In genomic region chr5:148588142-148588650, GRCm38 (mm10) we compare ENCODE assay signal across 27 mouse cellular contexts. TPM values are rescaled to one million over a fixed set of nuclear protein-coding genes. Genes with fewer than 3 reads are reported as not detected.
DNase-seq lines count a peak whose midpoint lies in the region; ATAC-seq and TF ChIP-seq lines count a peak whose summit lies in the region.
"Had no signal": no experiment of that assay in that cellular context is flagged by ENCODE, and none has a peak within 500 bp of the region (broad histone marks: within the 10 kb centered on the region; RNA-seq: fewer than 3 reads in every experiment).

No protein-coding gene starts in this region.

- ATAC-seq in forebrain, postnatal 0 days: no peak
- ATAC-seq in midbrain, embryonic 15.5 days (replicated peaks): no peak
- peak; percentile 63; the same call in 1 of the 2 replicates for ATAC-seq in midbrain, embryonic 13.5 days
- ATAC-seq: intestine, postnatal 0 days; liver, embryonic 12.5 days; liver, postnatal 0 days; Patski had no signal

- H3K9me3 ChIP-seq in forebrain, embryonic 10.5 days: peaks cover 7% of the 10 kb centered on the region; the same call in 1 of the 2 replicates
- H3K9me3 ChIP-seq in forebrain, postnatal 0 days (ENCODE audit: low read length): no peaks in the 10 kb centered on the region
- peaks cover 7% of the 10 kb centered on the region; the same call in 1 of the 2 replicates for H3K9me3 ChIP-seq in midbrain, embryonic 10.5 days (replicated peaks)
- H3K9me3 ChIP-seq in midbrain, embryonic 15.5 days: no peaks in the 10 kb centered on the region
- H3K9me3 ChIP-seq in midbrain, embryonic 13.5 days: no peaks in the 10 kb centered on the region
- H3K9me3 ChIP-seq: embryonic facial prominence, embryonic 12.5 days; liver, embryonic 12.5 days had no signal

- 31% methylated on average over 6 of the region's 6 CpGs for WGBS in forebrain, embryonic 10.5 days
- 21% methylated on average over 6 of the region's 6 CpGs for WGBS in forebrain, postnatal 0 days
- 51% methylated on average over 6 of the region's 6 CpGs for WGBS in midbrain, embryonic 10.5 days
- 25% methylated on average over 6 of the region's 6 CpGs for WGBS in midbrain, embryonic 15.5 days
- WGBS in midbrain, embryonic 13.5 days: 16% methylated on average over 6 of the region's 6 CpGs

- peaks cover 48% of the 10 kb centered on the region for H3K4me1 ChIP-seq in forebrain, embryonic 10.5 days
- no peaks in the 10 kb centered on the region for H3K4me1 ChIP-seq in forebrain, postnatal 0 days (ENCODE audit: insufficient read depth)
- H3K4me1 ChIP-seq in midbrain, embryonic 10.5 days: peaks cover 47% of the 10 kb centered on the region
- H3K4me1 ChIP-seq in midbrain, embryonic 15.5 days: peaks cover 4% of the 10 kb centered on the region
- H3K4me1 ChIP-seq in midbrain, embryonic 13.5 days (replicated peaks): peaks cover 15% of the 10 kb centered on the region
- H3K4me1 ChIP-seq: heart, embryonic 12.5 days; liver, embryonic 12.5 days had no signal

- H3K36me3 ChIP-seq in forebrain, embryonic 10.5 days (replicated peaks): no peaks in the 10 kb centered on the region
- no peaks in the 10 kb centered on the region for H3K36me3 ChIP-seq in forebrain, postnatal 0 days (ENCODE audit: insufficient read depth)
- H3K36me3 ChIP-seq in midbrain, embryonic 10.5 days: no peaks in the 10 kb centered on the region
- H3K36me3 ChIP-seq in midbrain, embryonic 15.5 days (replicated peaks): no peaks in the 10 kb centered on the region
- H3K36me3 ChIP-seq in midbrain, embryonic 13.5 days: no peaks in the 10 kb centered on the region
- H3K36me3 ChIP-seq: embryonic facial prominence, embryonic 12.5 days; heart, embryonic 12.5 days; liver, embryonic 12.5 days; neural tube, embryonic 12.5 days had no signal

- no peak overlapping the region for H3K4me2 ChIP-seq in forebrain, postnatal 0 days (ENCODE audit: low read depth)
- no peak overlapping the region for H3K4me2 ChIP-seq in midbrain, embryonic 15.5 days
- H3K4me2 ChIP-seq in midbrain, embryonic 13.5 days (replicated peaks): no peak overlapping the region
- H3K4me2 ChIP-seq: embryonic facial prominence, embryonic 12.5 days; heart, embryonic 12.5 days; liver, embryonic 12.5 days; neural tube, embryonic 12.5 days had no signal

- TF ChIP-seq CTCF in forebrain, postnatal 0 days (IDR thresholded peaks at IDR 0.05; ENCODE audit: low read depth): no peak

- H3K27ac ChIP-seq in forebrain, embryonic 10.5 days: peak overlapping the region; percentile 53
- H3K27ac ChIP-seq in forebrain, postnatal 0 days (ENCODE audit: low read depth, low read length): no peak overlapping the region
- H3K27ac ChIP-seq in midbrain, embryonic 10.5 days (replicated peaks): peak overlapping the region; percentile 42; the same call in 1 of the 2 replicates
- no peak overlapping the region for H3K27ac ChIP-seq in midbrain, embryonic 15.5 days
- H3K27ac ChIP-seq in midbrain, embryonic 13.5 days: no peak overlapping the region
- H3K27ac ChIP-seq: embryonic facial prominence, embryonic 12.5 days; heart, adult 2 months; liver, embryonic 12.5 days; neural tube, embryonic 12.5 days had no signal

- no peak overlapping the region for H3K9ac ChIP-seq in forebrain, postnatal 0 days
- no peak overlapping the region for H3K9ac ChIP-seq in midbrain, embryonic 15.5 days
- H3K9ac ChIP-seq in midbrain, embryonic 13.5 days (replicated peaks): no peak overlapping the region
- H3K9ac ChIP-seq: embryonic facial prominence, embryonic 12.5 days; heart, embryonic 12.5 days; liver, embryonic 12.5 days; liver, postnatal 0 days; neural tube, embryonic 12.5 days had no signal

- DNase-seq in forebrain, embryonic 10.5 days (ENCODE audit: extremely low spot score, low spot score): no peak
- no peak for DNase-seq in forebrain, postnatal 0 days
- no peak for DNase-seq in midbrain, embryonic 10.5 days (ENCODE audit: low spot score)
- peak; percentile 53 for DNase-seq in embryo, embryonic 10.5 days (ENCODE audit: low spot score)
- DNase-seq in right cerebral cortex, postnatal 4 days: no peak
- DNase-seq in lung, postnatal 36 days: no peak
- DNase-seq: adrenal gland, postnatal 10 days; cerebellum, adult 11 months; cerebellum, adult 9-10 months; cerebellum, postnatal 36 days; heart, adult 2 months; heart, postnatal 4 days; kidney, adult 9 months; kidney, postnatal 10 days; layer of hippocampus, postnatal 36 days; left cerebral cortex, postnatal 4 days; liver, postnatal 0 days; thymus, postnatal 14 days had no signal

- no peaks in the 10 kb centered on the region for H3K27me3 ChIP-seq in forebrain, embryonic 10.5 days (ENCODE audit: poor library complexity, severe bottlenecking)
- no peaks in the 10 kb centered on the region for H3K27me3 ChIP-seq in forebrain, postnatal 0 days (ENCODE audit: insufficient read depth, low read length)
- H3K27me3 ChIP-seq in midbrain, embryonic 10.5 days (ENCODE audit: low read depth, poor library complexity, severe bottlenecking): no peaks in the 10 kb centered on the region
- no peaks in the 10 kb centered on the region for H3K27me3 ChIP-seq in midbrain, embryonic 15.5 days (replicated peaks)
- 0 out of 2 replicates have a peak, but pooled peaks cover 4% of the 10 kb centered on the region for H3K27me3 ChIP-seq in midbrain, embryonic 13.5 days
- H3K27me3 ChIP-seq: embryonic facial prominence, embryonic 12.5 days; neural tube, embryonic 12.5 days; Patski had no signal

- no peak overlapping the region for H3K4me3 ChIP-seq in forebrain, embryonic 10.5 days
- H3K4me3 ChIP-seq in forebrain, postnatal 0 days (ENCODE audit: low read depth, low read length): no peak overlapping the region
- H3K4me3 ChIP-seq in midbrain, embryonic 10.5 days: no peak overlapping the region
- H3K4me3 ChIP-seq in midbrain, embryonic 15.5 days: no peak overlapping the region
- no peak overlapping the region for H3K4me3 ChIP-seq in midbrain, embryonic 13.5 days (replicated peaks)
- H3K4me3 ChIP-seq: embryonic facial prominence, embryonic 12.5 days; heart, adult 2 months; heart, embryonic 12.5 days; liver, embryonic 12.5 days; myocyte; neural tube, embryonic 12.5 days had no signal

RNA-seq across cellular contexts. Expression of gene Ubl3, which starts 35.6 kb away (rescaled TPM):
- polyA plus RNA-seq in forebrain, embryonic 10.5 days (2016; fragmentation: Nextera tagmentation; extraction: Ambion mirVana): 43.8 and 44.3 TPM in 2 replicates
- total RNA-seq in forebrain, postnatal 0 days (2014; rRNA removed): 122 TPM in 2 replicates
- 68.0 and 79.3 TPM in 2 replicates for polyA plus RNA-seq in forebrain, postnatal 0 days (2015; fragmentation: Nextera tagmentation; extraction: Ambion mirVana)
- polyA plus RNA-seq in midbrain, embryonic 10.5 days (2016; fragmentation: Nextera tagmentation; extraction: Ambion mirVana): 52.5 and 52.7 TPM in 2 replicates
- polyA plus RNA-seq in midbrain, embryonic 15.5 days (2015; fragmentation: Nextera tagmentation; extraction: Ambion mirVana): 78.7 and 84.4 TPM in 2 replicates
- 55.3 and 69.1 TPM in 2 replicates for polyA plus RNA-seq in midbrain, embryonic 13.5 days (2015; fragmentation: Nextera tagmentation; extraction: Ambion mirVana)

Comparison
In these comparisons a context has a peak if more than half of its experiments do, and no peak if none do; other contexts are left out.
1. H3K27ac ChIP-seq: peak in forebrain, embryonic 10.5 days (single experiment) and midbrain, embryonic 10.5 days (single experiment); none in forebrain, postnatal 0 days (single experiment), midbrain, embryonic 15.5 days (single experiment) and midbrain, embryonic 13.5 days (single experiment).